9 mouse cellular contexts compared by ENCODE assay signal in the genomic region with DNA sequence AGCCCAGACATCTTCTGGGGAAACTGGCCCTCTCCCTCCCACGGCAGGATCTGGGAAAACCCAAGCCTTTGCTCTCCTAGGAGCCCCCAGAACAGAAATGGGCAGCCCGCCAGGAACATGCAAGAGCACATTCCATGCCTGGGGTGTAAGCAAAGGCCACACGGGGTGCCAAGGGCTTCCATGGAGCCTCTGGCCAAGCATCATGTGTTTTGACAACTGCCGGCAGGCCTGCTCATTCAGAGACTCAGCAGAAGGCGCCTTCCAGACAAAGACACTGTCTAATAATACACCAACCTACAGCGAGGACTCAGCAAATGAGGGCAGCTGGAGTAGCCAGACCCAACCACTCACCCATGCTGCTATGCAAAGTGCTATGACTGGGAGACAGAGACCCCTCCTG. TPM values are rescaled to one million over a fixed set of nuclear protein-coding genes. Genes with fewer than 3 reads are reported as not detected.
DNase-seq lines count a peak whose midpoint lies in the region; ATAC-seq lines count a peak whose summit lies in the region.
"Had no signal": no experiment of that assay in that cellular context is flagged by ENCODE, and none has a peak within 500 bp of the region (broad histone marks: within the 10 kb centered on the region; RNA-seq: fewer than 3 reads in every experiment).

No protein-coding gene starts in this region.

- H3K4me1 ChIP-seq in midbrain, embryonic 10.5 days: peaks cover 48% of the 10 kb centered on the region
- peaks cover 18% of the 10 kb centered on the region for H3K4me1 ChIP-seq in midbrain, embryonic 11.5 days (ENCODE audit: control insufficient read depth, insufficient read depth, low read length)
- H3K4me1 ChIP-seq in hindbrain, embryonic 14.5 days (replicated peaks; ENCODE audit: control insufficient read depth, insufficient read depth, low read length): peaks cover 56% of the 10 kb centered on the region
- H3K4me1 ChIP-seq in limb, embryonic 15.5 days: peaks cover 78% of the 10 kb centered on the region
- peaks cover 79% of the 10 kb centered on the region for H3K4me1 ChIP-seq in neural tube, embryonic 13.5 days (replicated peaks)

- H3K9me3 ChIP-seq in midbrain, embryonic 10.5 days (replicated peaks): no peaks in the 10 kb centered on the region
- H3K9me3 ChIP-seq in midbrain, embryonic 11.5 days (ENCODE audit: control insufficient read depth, low read length): no peaks in the 10 kb centered on the region
- H3K9me3 ChIP-seq in hindbrain, embryonic 14.5 days (ENCODE audit: control insufficient read depth, low read length): no peaks in the 10 kb centered on the region
- H3K9me3 ChIP-seq in limb, embryonic 15.5 days: no peaks in the 10 kb centered on the region
- no peaks in the 10 kb centered on the region for H3K9me3 ChIP-seq in neural tube, embryonic 13.5 days

- H3K27ac ChIP-seq in midbrain, embryonic 10.5 days (replicated peaks): peak overlapping the region; percentile 30; the same call in 1 of the 2 replicates
- no peak overlapping the region for H3K27ac ChIP-seq in midbrain, embryonic 11.5 days (ENCODE audit: low read depth, low read length)
- peak overlapping the region; percentile 9; the same call in 1 of the 2 replicates for H3K27ac ChIP-seq in hindbrain, embryonic 14.5 days
- H3K27ac ChIP-seq in limb, embryonic 15.5 days: peak overlapping the region; percentile 91
- H3K27ac ChIP-seq in neural tube, embryonic 13.5 days (replicated peaks): peak overlapping the region; percentile 65
- H3K27ac ChIP-seq: liver, embryonic 14.5 days had no signal

- 77% methylated on average over 6 of the region's 6 CpGs for WGBS in midbrain, embryonic 10.5 days
- 78% methylated on average over 6 of the region's 6 CpGs for WGBS in midbrain, embryonic 11.5 days
- WGBS in hindbrain, embryonic 14.5 days: 35% methylated on average over 6 of the region's 6 CpGs
- WGBS in limb, embryonic 15.5 days: 28% methylated on average over 6 of the region's 6 CpGs
- 32% methylated on average over 6 of the region's 6 CpGs for WGBS in neural tube, embryonic 13.5 days

- no peak for DNase-seq in midbrain, embryonic 10.5 days (ENCODE audit: low spot score)
- no peak for DNase-seq in midbrain, embryonic 11.5 days (ENCODE audit: low spot score, missing footprints)
- DNase-seq in cerebellum, adult 8-10 months: peak; percentile 46
- DNase-seq in gastrocnemius, adult 18-20 months (ENCODE audit: low spot score): peak; percentile 83
- peak; percentile 62 for DNase-seq in hindbrain, embryonic 14.5 days (ENCODE audit: low spot score)

- no peaks in the 10 kb centered on the region for H3K27me3 ChIP-seq in midbrain, embryonic 10.5 days (ENCODE audit: low read depth, poor library complexity, severe bottlenecking)
- no peaks in the 10 kb centered on the region for H3K27me3 ChIP-seq in midbrain, embryonic 11.5 days (ENCODE audit: control insufficient read depth, insufficient read depth, low read length)
- no peaks in the 10 kb centered on the region for H3K27me3 ChIP-seq in hindbrain, embryonic 14.5 days (ENCODE audit: control insufficient read depth, insufficient read depth, low read length)
- no peaks in the 10 kb centered on the region for H3K27me3 ChIP-seq in limb, embryonic 15.5 days
- H3K27me3 ChIP-seq in neural tube, embryonic 13.5 days: no peaks in the 10 kb centered on the region

- no peak overlapping the region for H3K4me3 ChIP-seq in midbrain, embryonic 10.5 days
- H3K4me3 ChIP-seq in midbrain, embryonic 11.5 days (ENCODE audit: low read depth, low read length): no peak overlapping the region
- no peak overlapping the region for H3K4me3 ChIP-seq in hindbrain, embryonic 14.5 days (replicated peaks; ENCODE audit: low read length)
- H3K4me3 ChIP-seq in limb, embryonic 15.5 days: no peak overlapping the region
- H3K4me3 ChIP-seq in neural tube, embryonic 13.5 days: no peak overlapping the region

- H3K4me2 ChIP-seq in midbrain, embryonic 11.5 days: no peak overlapping the region
- no peak overlapping the region for H3K4me2 ChIP-seq in hindbrain, embryonic 14.5 days (replicated peaks)
- H3K4me2 ChIP-seq in limb, embryonic 15.5 days: no peak overlapping the region
- H3K4me2 ChIP-seq in neural tube, embryonic 13.5 days: no peak overlapping the region

- no peak for ATAC-seq in midbrain, embryonic 11.5 days (ENCODE audit: low FRiP score)
- ATAC-seq in hindbrain, embryonic 14.5 days (ENCODE audit: low FRiP score): peak; percentile 68
- ATAC-seq in limb, embryonic 15.5 days (ENCODE audit: insufficient number of reproducible peaks, low FRiP score, low TSS enrichment, low read depth): peak; percentile 49
- peak; percentile 51 for ATAC-seq in neural tube, embryonic 13.5 days (ENCODE audit: low read depth)
- no peak for ATAC-seq in inflammation-experienced regulatory T-cells, adult 6 months

- no peak overlapping the region for H3K9ac ChIP-seq in midbrain, embryonic 11.5 days (ENCODE audit: low read length)
- no peak overlapping the region for H3K9ac ChIP-seq in hindbrain, embryonic 14.5 days
- H3K9ac ChIP-seq in limb, embryonic 15.5 days: no peak overlapping the region
- H3K9ac ChIP-seq in neural tube, embryonic 13.5 days: peak overlapping the region; percentile 49; the same call in 1 of the 2 replicates
- H3K9ac ChIP-seq: liver, embryonic 14.5 days had no signal

- peaks cover 83% of the 10 kb centered on the region for H3K36me3 ChIP-seq in midbrain, embryonic 10.5 days
- H3K36me3 ChIP-seq in midbrain, embryonic 11.5 days (ENCODE audit: control insufficient read depth, insufficient read depth, low read length): peaks cover 13% of the 10 kb centered on the region
- H3K36me3 ChIP-seq in hindbrain, embryonic 14.5 days (replicated peaks; ENCODE audit: control insufficient read depth, insufficient read depth): peaks cover 38% of the 10 kb centered on the region
- H3K36me3 ChIP-seq in limb, embryonic 15.5 days: peaks cover 37% of the 10 kb centered on the region
- peaks cover 41% of the 10 kb centered on the region for H3K36me3 ChIP-seq in neural tube, embryonic 13.5 days

RNA-seq across cellular contexts. Expression of gene Capn12, which starts 38.6 kb away (rescaled TPM):
- 0.15 and 0.31 TPM in 2 replicates for polyA plus RNA-seq in midbrain, embryonic 10.5 days (2016; fragmentation: Nextera tagmentation; extraction: Ambion mirVana)
- polyA plus RNA-seq in midbrain, embryonic 11.5 days (2014; fragmentation: Nextera tagmentation; extraction: Ambion mirVana): 0.17 and 0.42 TPM in 2 replicates
- under 1 TPM; 0.09 TPM for total RNA-seq in gastrocnemius, adult 18-20 months (2021)
- 0.09 and 0.24 TPM in 2 replicates for polyA plus RNA-seq in hindbrain, embryonic 14.5 days (2014; fragmentation: Nextera tagmentation; extraction: Ambion mirVana)
- 0.97 and 1.3 TPM in 2 replicates for polyA plus RNA-seq in limb, embryonic 15.5 days (2015; fragmentation: Nextera tagmentation; extraction: Ambion mirVana)
- polyA plus RNA-seq in neural tube, embryonic 13.5 days (2015; fragmentation: Nextera tagmentation; extraction: Ambion mirVana): 0.29 and 0.55 TPM in 2 replicates
- polyA plus RNA-seq in inflammation-experienced regulatory T-cells, adult 6 months (2017; shearing (Covaris generic)): under 1 TPM in 1 of 3 experiments, not detected in 2; 0.15 TPM

RNA-seq across cellular contexts. Expression of gene Actn4, which starts 42.3 kb away (rescaled TPM):
- polyA plus RNA-seq in midbrain, embryonic 10.5 days (2016; fragmentation: Nextera tagmentation; extraction: Ambion mirVana): 236 and 239 TPM in 2 replicates
- 141 and 144 TPM in 2 replicates for polyA plus RNA-seq in midbrain, embryonic 11.5 days (2014; fragmentation: Nextera tagmentation; extraction: Ambion mirVana)
- total RNA-seq in gastrocnemius, adult 18-20 months (2021): 10 to 100 TPM; 29.6 to 46.1 TPM
- 133 and 147 TPM in 2 replicates for polyA plus RNA-seq in hindbrain, embryonic 14.5 days (2014; fragmentation: Nextera tagmentation; extraction: Ambion mirVana)
- polyA plus RNA-seq in limb, embryonic 15.5 days (2015; fragmentation: Nextera tagmentation; extraction: Ambion mirVana): 347 and 359 TPM in 2 replicates
- polyA plus RNA-seq in neural tube, embryonic 13.5 days (2015; fragmentation: Nextera tagmentation; extraction: Ambion mirVana): 142 and 147 TPM in 2 replicates
- 100 to 1,000 TPM in 1 of 3 experiments, 10 to 100 TPM in 2; 74.2 to 145 (median 93.4) TPM for polyA plus RNA-seq in inflammation-experienced regulatory T-cells, adult 6 months (2017; shearing (Covaris generic))

RNA-seq across cellular contexts. Expression of gene Lgals7, which starts 56.2 kb away (rescaled TPM):
- 0.62 and 0.85 TPM in 2 replicates for polyA plus RNA-seq in midbrain, embryonic 10.5 days (2016; fragmentation: Nextera tagmentation; extraction: Ambion mirVana)
- 0.97 and 1.4 TPM in 2 replicates for polyA plus RNA-seq in midbrain, embryonic 11.5 days (2014; fragmentation: Nextera tagmentation; extraction: Ambion mirVana)
- total RNA-seq in gastrocnemius, adult 18-20 months (2021): under 1 TPM in 1 of 2 experiments, not detected in 1; 0.66 TPM
- 2.9 and 3.0 TPM in 2 replicates for polyA plus RNA-seq in hindbrain, embryonic 14.5 days (2014; fragmentation: Nextera tagmentation; extraction: Ambion mirVana)
- 171 and 257 TPM in 2 replicates for polyA plus RNA-seq in limb, embryonic 15.5 days (2015; fragmentation: Nextera tagmentation; extraction: Ambion mirVana)
- 4.5 and 6.1 TPM in 2 replicates for polyA plus RNA-seq in neural tube, embryonic 13.5 days (2015; fragmentation: Nextera tagmentation; extraction: Ambion mirVana)
- 1 to 10 TPM in 1 of 3 experiments, under 1 TPM in 1, not detected in 1; 0.46 to 5.6 TPM for polyA plus RNA-seq in inflammation-experienced regulatory T-cells, adult 6 months (2017; shearing (Covaris generic))

Comparison
In these comparisons a context has a peak if more than half of its experiments do, and no peak if none do; other contexts are left out.
1. DNase-seq: peak in cerebellum, adult 8-10 months (single experiment), gastrocnemius, adult 18-20 months (single experiment) and hindbrain, embryonic 14.5 days (single experiment); none in midbrain, embryonic 10.5 days (single experiment) and midbrain, embryonic 11.5 days (single experiment).
2. ATAC-seq: peak in hindbrain, embryonic 14.5 days (single experiment), limb, embryonic 15.5 days (single experiment) and neural tube, embryonic 13.5 days (single experiment); none in midbrain, embryonic 11.5 days (single experiment) and inflammation-experienced regulatory T-cells, adult 6 months (single experiment).
3. RNA of gene Lgals7, which starts 56.2 kb away (polyA plus RNA-seq): 171 to 257 TPM in limb, embryonic 15.5 days; 4.5 to 6.1 TPM in neural tube, embryonic 13.5 days, 2.9 to 3.0 TPM in hindbrain, embryonic 14.5 days, 0.97 to 1.4 TPM in midbrain, embryonic 11.5 days, 0.62 to 0.85 TPM in midbrain, embryonic 10.5 days and 0.46 to 5.6 TPM in inflammation-experienced regulatory T-cells, adult 6 months; every median in the first group is over 10 times any median in the second.